Mouse (Mus musculus): ENCODE data around the gene Anxa7. TPM values are rescaled to one million over a fixed set of nuclear protein-coding genes. Genes with fewer than 3 reads are reported as not detected.
A peak's percentile ranks its signal among the peaks of the same experiment; 100 is the strongest.

Anxa7 gene
- polyA plus RNA-seq, 1 experiment from 2014 or later: 30.0 TPM

GRCm38 (mm10) chr14:20482051-20482751 lies 2.3 kb upstream of the Anxa7 start:
- 86% methylated on average over 7 of the region's 7 CpGs for WGBS
- ATAC-seq (replicated peaks; ENCODE audit: insufficient number of reproducible peaks, low FRiP score, low TSS enrichment, low read depth): no peak
- Histone ChIP-seq H3K27ac (replicated peaks; ENCODE audit: low read depth, low read length) (no peak overlapping the region), H3K9ac (replicated peaks; ENCODE audit: low read length) (no peak overlapping the region), H3K4me3 (ENCODE audit: low read depth, low read length) (no peak overlapping the region), H3K27me3 (ENCODE audit: control insufficient read depth, insufficient read depth, low read length) (no peaks in the 10 kb centered on the region), H3K9me3 (replicated peaks; ENCODE audit: control insufficient read depth, low read length) (no peaks in the 10 kb centered on the region), H3K4me1 (ENCODE audit: control insufficient read depth, insufficient read depth, low read length) (no peaks in the 10 kb centered on the region), H3K4me2 (ENCODE audit: low read depth, low read length) (no peak overlapping the region), H3K36me3 (replicated peaks; ENCODE audit: control insufficient read depth, insufficient read depth, low read depth, low read length) (no peaks in the 10 kb centered on the region; the same call in 1 of the 2 replicates)
- DNase-seq (ENCODE audit: low spot score): no peak

GRCm38 (mm10) chr14:20481211-20481610 lies 1.3 kb upstream of the Anxa7 start:
- WGBS: 24% methylated on average over 5 of the region's 5 CpGs
- ATAC-seq (replicated peaks; ENCODE audit: insufficient number of reproducible peaks, low FRiP score, low TSS enrichment, low read depth) (no peak), DNase-seq (ENCODE audit: low spot score) (no peak)
- Histone ChIP-seq H3K4me2 (ENCODE audit: low read depth, low read length) (no peak overlapping the region), H3K9ac (replicated peaks; ENCODE audit: low read length) (no peak overlapping the region), H3K4me1 (ENCODE audit: control insufficient read depth, insufficient read depth, low read length) (no peaks in the 10 kb centered on the region), H3K9me3 (replicated peaks; ENCODE audit: control insufficient read depth, low read length) (no peaks in the 10 kb centered on the region), H3K4me3 (ENCODE audit: low read depth, low read length) (no peak overlapping the region), H3K27me3 (ENCODE audit: control insufficient read depth, insufficient read depth, low read length) (no peaks in the 10 kb centered on the region), H3K36me3 (replicated peaks; ENCODE audit: control insufficient read depth, insufficient read depth, low read depth, low read length) (no peaks in the 10 kb centered on the region; the same call in 1 of the 2 replicates), H3K27ac (replicated peaks; ENCODE audit: low read depth, low read length) (no peak overlapping the region)

- no peak for ATAC-seq (replicated peaks; ENCODE audit: insufficient number of reproducible peaks, low FRiP score, low TSS enrichment, low read depth)
- H3K4me1 ChIP-seq (ENCODE audit: control insufficient read depth, insufficient read depth, low read length): no peaks in the 10 kb centered on the region
- peak overlapping the region; percentile 75 for H3K4me2 ChIP-seq (ENCODE audit: low read depth, low read length)
- H3K27me3 ChIP-seq (ENCODE audit: control insufficient read depth, insufficient read depth, low read length): no peaks in the 10 kb centered on the region
- H3K4me3 ChIP-seq (ENCODE audit: low read depth, low read length): peak overlapping the region; percentile 65
- no peak overlapping the region for H3K27ac ChIP-seq (replicated peaks; ENCODE audit: low read depth, low read length)
- H3K9me3 ChIP-seq (replicated peaks; ENCODE audit: control insufficient read depth, low read length): no peaks in the 10 kb centered on the region
- WGBS: 54% methylated on average over 1 of the region's 1 CpGs
- no peak for DNase-seq (ENCODE audit: low spot score)
- no peaks in the 10 kb centered on the region for H3K36me3 ChIP-seq (replicated peaks; ENCODE audit: control insufficient read depth, insufficient read depth, low read depth, low read length)
- no peak overlapping the region; the same call in 1 of the 2 replicates for H3K9ac ChIP-seq (replicated peaks; ENCODE audit: low read length)
Observed at GRCm38 (mm10) chr14:20480195-20480579, 254 bp upstream of the Anxa7 start.

GRCm38 (mm10) chr14:20478801-20479200 lies 1.1 kb downstream of the Anxa7 start:
- no peak for ATAC-seq (replicated peaks; ENCODE audit: insufficient number of reproducible peaks, low FRiP score, low TSS enrichment, low read depth)
- Histone ChIP-seq H3K27me3 (ENCODE audit: control insufficient read depth, insufficient read depth, low read length) (no peaks in the 10 kb centered on the region), H3K36me3 (replicated peaks; ENCODE audit: control insufficient read depth, insufficient read depth, low read depth, low read length) (no peaks in the 10 kb centered on the region)

GRCm38 (mm10) chr14:20478385-20478784 lies 1.5 kb downstream of the Anxa7 start:
- no peak overlapping the region for H3K4me2 ChIP-seq (ENCODE audit: low read depth, low read length)
- no peaks in the 10 kb centered on the region for H3K36me3 ChIP-seq (replicated peaks; ENCODE audit: control insufficient read depth, insufficient read depth, low read depth, low read length)
- no peaks in the 10 kb centered on the region for H3K4me1 ChIP-seq (ENCODE audit: control insufficient read depth, insufficient read depth, low read length)
- no peaks in the 10 kb centered on the region for H3K9me3 ChIP-seq (replicated peaks; ENCODE audit: control insufficient read depth, low read length)
- H3K9ac ChIP-seq (replicated peaks; ENCODE audit: low read length): no peak overlapping the region
- H3K27ac ChIP-seq (replicated peaks; ENCODE audit: low read depth, low read length): no peak overlapping the region
- no peaks in the 10 kb centered on the region for H3K27me3 ChIP-seq (ENCODE audit: control insufficient read depth, insufficient read depth, low read length)
- DNase-seq (ENCODE audit: low spot score): no peak
- no peak for ATAC-seq (replicated peaks; ENCODE audit: insufficient number of reproducible peaks, low FRiP score, low TSS enrichment, low read depth)
- H3K4me3 ChIP-seq (ENCODE audit: low read depth, low read length): no peak overlapping the region
- WGBS: 46% methylated on average over 3 of the region's 3 CpGs

More at GRCm38 (mm10) chr14:20478801-20479200, 1.1 kb downstream of the Anxa7 start:
- DNase-seq (ENCODE audit: low spot score): peak; percentile 48
- Histone ChIP-seq H3K9me3 (replicated peaks; ENCODE audit: control insufficient read depth, low read length) (no peaks in the 10 kb centered on the region), H3K4me1 (ENCODE audit: control insufficient read depth, insufficient read depth, low read length) (no peaks in the 10 kb centered on the region), H3K4me2 (ENCODE audit: low read depth, low read length) (peak overlapping the region; percentile 28), H3K4me3 (ENCODE audit: low read depth, low read length) (peak overlapping the region; percentile 65), H3K9ac (replicated peaks; ENCODE audit: low read length) (no peak overlapping the region), H3K27ac (replicated peaks; ENCODE audit: low read depth, low read length) (no peak overlapping the region)
- 6% methylated on average over 7 of the region's 7 CpGs for WGBS

- Histone ChIP-seq H3K27ac (replicated peaks; ENCODE audit: low read depth, low read length) (no peak overlapping the region), H3K4me1 (ENCODE audit: control insufficient read depth, insufficient read depth, low read length) (no peaks in the 10 kb centered on the region), H3K4me3 (ENCODE audit: low read depth, low read length) (no peak overlapping the region), H3K9me3 (replicated peaks; ENCODE audit: control insufficient read depth, low read length) (no peaks in the 10 kb centered on the region), H3K27me3 (ENCODE audit: control insufficient read depth, insufficient read depth, low read length) (no peaks in the 10 kb centered on the region), H3K9ac (replicated peaks; ENCODE audit: low read length) (no peak overlapping the region), H3K4me2 (ENCODE audit: low read depth, low read length) (no peak overlapping the region), H3K36me3 (replicated peaks; ENCODE audit: control insufficient read depth, insufficient read depth, low read depth, low read length) (no peaks in the 10 kb centered on the region)
- WGBS: 21% methylated on average over 4 of the region's 4 CpGs
- ATAC-seq (replicated peaks; ENCODE audit: insufficient number of reproducible peaks, low FRiP score, low TSS enrichment, low read depth) (no peak), DNase-seq (ENCODE audit: low spot score) (peak; percentile 85)
Observed at GRCm38 (mm10) chr14:20477261-20478025, 2.5 kb downstream of the Anxa7 start.

GRCm38 (mm10) chr14:20460216-20460615 lies 19.7 kb downstream of the Anxa7 start:
- WGBS: 71% methylated on average over 14 of the region's 14 CpGs
- DNase-seq (ENCODE audit: low spot score) (peak; percentile 26), ATAC-seq (replicated peaks; ENCODE audit: insufficient number of reproducible peaks, low FRiP score, low TSS enrichment, low read depth) (no peak)
- Histone ChIP-seq H3K9ac (replicated peaks; ENCODE audit: low read length) (no peak overlapping the region), H3K27ac (replicated peaks; ENCODE audit: low read depth, low read length) (no peak overlapping the region), H3K4me2 (ENCODE audit: low read depth, low read length) (no peak overlapping the region), H3K36me3 (replicated peaks; ENCODE audit: control insufficient read depth, insufficient read depth, low read depth, low read length) (no peaks in the 10 kb centered on the region; the same call in 1 of the 2 replicates), H3K4me3 (ENCODE audit: low read depth, low read length) (no peak overlapping the region), H3K9me3 (replicated peaks; ENCODE audit: control insufficient read depth, low read length) (no peaks in the 10 kb centered on the region), H3K4me1 (ENCODE audit: control insufficient read depth, insufficient read depth, low read length) (no peaks in the 10 kb centered on the region), H3K27me3 (ENCODE audit: control insufficient read depth, insufficient read depth, low read length) (no peaks in the 10 kb centered on the region)

GRCm38 (mm10) chr14:20458378-20458777 lies 21.6 kb downstream of the Anxa7 start:
- Histone ChIP-seq H3K9ac (replicated peaks; ENCODE audit: low read length) (no peak overlapping the region), H3K4me2 (ENCODE audit: low read depth, low read length) (no peak overlapping the region), H3K4me1 (ENCODE audit: control insufficient read depth, insufficient read depth, low read length) (no peaks in the 10 kb centered on the region), H3K27ac (replicated peaks; ENCODE audit: low read depth, low read length) (no peak overlapping the region), H3K27me3 (ENCODE audit: control insufficient read depth, insufficient read depth, low read length) (no peaks in the 10 kb centered on the region), H3K9me3 (replicated peaks; ENCODE audit: control insufficient read depth, low read length) (no peaks in the 10 kb centered on the region), H3K4me3 (ENCODE audit: low read depth, low read length) (no peak overlapping the region), H3K36me3 (replicated peaks; ENCODE audit: control insufficient read depth, insufficient read depth, low read depth, low read length) (no peaks in the 10 kb centered on the region; the same call in 1 of the 2 replicates)
- DNase-seq (ENCODE audit: low spot score) (no peak), ATAC-seq (replicated peaks; ENCODE audit: insufficient number of reproducible peaks, low FRiP score, low TSS enrichment, low read depth) (no peak)
- WGBS: 92% methylated on average over 9 of the region's 9 CpGs

Data from embryonic facial prominence, embryonic 11.5 days (tissue).